Mouse (Mus musculus) limb, embryonic 14.5 days (tissue): ENCODE data around the gene Hamp. TPM values are rescaled to one million over a fixed set of nuclear protein-coding genes. Genes with fewer than 3 reads are reported as not detected.

Source experiments
- ATAC-seq: fragments of 200-750 bp; cut with Nextera tagmentation; 2 replicates; pipeline ENCODE4 v1.8.0; 2017; ENCODE audit warnings: low read depth, moderate number of reproducible peaks, moderate TSS enrichment; ENCODE audit not compliant: low FRiP score
- DNase-seq: peaks from one replicate; pipeline ENCODE4 v3.0.0-alpha.2; 2015; ENCODE audit warnings: low spot score
- H3K27ac ChIP-seq: fragments of 300-500 bp; sonication (generic); replicated peaks from 2 replicates; pipeline ENCODE4 v1.5.1; 2014; ENCODE audit warnings: low read depth, mild to moderate bottlenecking, low read length, moderate library complexity, mixed read lengths
- H3K27me3 ChIP-seq: fragments of 300-500 bp; sonication (generic); 2 replicates; pipeline ENCODE4 v1.6.1; 2014; ENCODE audit warnings: low read length, mixed read lengths; ENCODE audit not compliant: control insufficient read depth, insufficient read depth
- H3K36me3 ChIP-seq: fragments of 300-500 bp; sonication (generic); 2 replicates; pipeline ENCODE4 v1.6.1; 2014; ENCODE audit warnings: mild to moderate bottlenecking, low read length, moderate library complexity, mixed read lengths; ENCODE audit not compliant: control insufficient read depth, insufficient read depth
- H3K4me1 ChIP-seq: fragments of 300-500 bp; sonication (generic); 2 replicates; pipeline ENCODE4 v1.6.1; 2014; ENCODE audit warnings: antibody characterized with exemption, low read length, mixed read lengths; ENCODE audit not compliant: control insufficient read depth, insufficient read depth
- H3K4me2 ChIP-seq: fragments of 300-500 bp; sonication (generic); replicated peaks from 2 replicates; pipeline ENCODE4 v1.6.1; 2014; ENCODE audit warnings: low read depth, mild to moderate bottlenecking, low read length, moderate library complexity; ENCODE audit not compliant: severe bottlenecking
- H3K4me3 ChIP-seq: fragments of 300-500 bp; sonication (generic); replicated peaks from 2 replicates; pipeline ENCODE4 v1.5.1; 2014; ENCODE audit warnings: low read length
- H3K9ac ChIP-seq: fragments of 300-500 bp; sonication (generic); 2 replicates; pipeline ENCODE4 v1.6.1; 2014; ENCODE audit warnings: mild to moderate bottlenecking, low read depth, low read length, moderate library complexity; ENCODE audit not compliant: severe bottlenecking
- H3K9me3 ChIP-seq: fragments of 300-500 bp; sonication (generic); 2 replicates; pipeline ENCODE4 v1.6.1; 2016; ENCODE audit warnings: low read length; ENCODE audit not compliant: control insufficient read depth
- POLR2A ChIP-seq: fragments of 200-500 bp; IDR thresholded peaks from 2 replicates; pipeline ENCODE4 v1.8.0; 2012; ENCODE audit warnings: inconsistent platforms, mild to moderate bottlenecking, moderate library complexity, borderline replicate concordance; ENCODE audit not compliant: insufficient read depth, insufficient read length; ENCODE audit errors: extremely low read depth
- WGBS: fragments of 180-500 bp; shearing (Covaris S2); extraction: QIAGEN DNeasy Blood & Tissue Kit; methylation state at CpG from one replicate; pipeline ENCODE4 v1.1.7; 2014; 5-methylcytosine and 5-hydroxymethylcytosine counted together
- polyA plus RNA-seq, 2 experiments: library from polyadenylated mRNA; depleted of rRNA in 1 of 2; stranded (reverse) in 1 of 2; unstranded in 1 of 2; fragments of >200 nt; fragmentation: Nextera tagmentation in 1 of 2; extraction: Ambion mirVana in 1 of 2; gene quantifications; 2 replicates each; pipeline versions ENCODE4 v1.2.1 to v1.2.3; 2012 to 2014

Hamp gene
- polyA plus RNA-seq, 2 experiments: 0.23 TPM; not detected in 1

- no peak for DNase-seq
- TF ChIP-seq POLR2A: no peak
- Histone ChIP-seq H3K9ac (peak overlapping the region; percentile 99), H3K9me3 (no peaks in the 10 kb centered on the region), H3K27ac (peak overlapping the region; percentile 97), H3K4me2 (peak overlapping the region; percentile 77), H3K4me3 (peak overlapping the region; percentile 96), H3K27me3 (no peaks in the 10 kb centered on the region), H3K36me3 (peaks cover 59% of the 10 kb centered on the region), H3K4me1 (peaks cover 12% of the 10 kb centered on the region)
- peak; percentile 35 for ATAC-seq
- 2% methylated on average over 10 of the region's 49 CpGs for WGBS
Measured at GRCm38 (mm10) chr7:30956357-30956751, 12.5 kb upstream of the Hamp start.

GRCm38 (mm10) chr7:30955584-30956356 lies 11.9 kb upstream of the Hamp start:
- TF ChIP-seq POLR2A: peak; percentile 39; the same call in 1 of the 2 replicates
- no peaks in the 10 kb centered on the region for H3K9me3 ChIP-seq
- H3K4me3 ChIP-seq: peak overlapping the region; percentile 96
- ATAC-seq (peak; percentile 75), DNase-seq (peak; percentile 90)
- peak overlapping the region; percentile 77 for H3K4me2 ChIP-seq
- peak overlapping the region; percentile 97 for H3K27ac ChIP-seq
- peak overlapping the region; percentile 99 for H3K9ac ChIP-seq
- H3K36me3 ChIP-seq: peaks cover 65% of the 10 kb centered on the region
- no peaks in the 10 kb centered on the region for H3K27me3 ChIP-seq
- peaks cover 12% of the 10 kb centered on the region for H3K4me1 ChIP-seq
- 2% methylated on average over 34 of the region's 64 CpGs for WGBS

GRCm38 (mm10) chr7:30954971-30955520 lies 11.2 kb upstream of the Hamp start:
- peaks cover 70% of the 10 kb centered on the region for H3K36me3 ChIP-seq
- DNase-seq: no peak
- no peaks in the 10 kb centered on the region for H3K9me3 ChIP-seq
- 90% methylated on average over 12 of the region's 12 CpGs for WGBS
- no peak overlapping the region for H3K27ac ChIP-seq
- H3K27me3 ChIP-seq: no peaks in the 10 kb centered on the region
- H3K9ac ChIP-seq: peak overlapping the region; percentile 99
- H3K4me3 ChIP-seq: peak overlapping the region; percentile 96
- H3K4me2 ChIP-seq: peak overlapping the region; percentile 77
- TF ChIP-seq POLR2A: no peak
- ATAC-seq: no peak
- peaks cover 12% of the 10 kb centered on the region for H3K4me1 ChIP-seq

GRCm38 (mm10) chr7:30954036-30954435 lies 10.2 kb upstream of the Hamp start:
- ATAC-seq: no peak
- no peak for TF ChIP-seq POLR2A

GRCm38 (mm10) chr7:30953459-30953858 lies 9.6 kb upstream of the Hamp start:
- DNase-seq (no peak), ATAC-seq (no peak)
- Histone ChIP-seq H3K27me3 (no peaks in the 10 kb centered on the region), H3K27ac (no peak overlapping the region), H3K9ac (no peak overlapping the region), H3K4me2 (no peak overlapping the region), H3K36me3 (peaks cover 68% of the 10 kb centered on the region), H3K4me3 (no peak overlapping the region), H3K9me3 (no peaks in the 10 kb centered on the region), H3K4me1 (peaks cover 11% of the 10 kb centered on the region)
- 88% methylated on average over 6 of the region's 6 CpGs for WGBS
- TF ChIP-seq POLR2A: no peak

More at GRCm38 (mm10) chr7:30954036-30954435, 10.2 kb upstream of the Hamp start:
- Histone ChIP-seq H3K4me1 (peaks cover 12% of the 10 kb centered on the region), H3K9me3 (no peaks in the 10 kb centered on the region), H3K9ac (no peak overlapping the region), H3K27me3 (no peaks in the 10 kb centered on the region), H3K27ac (no peak overlapping the region), H3K36me3 (peaks cover 70% of the 10 kb centered on the region), H3K4me3 (no peak overlapping the region), H3K4me2 (no peak overlapping the region)
- DNase-seq: no peak
- WGBS: 85% methylated on average over 3 of the region's 3 CpGs
